Mouse (Mus musculus) E14TG2a.4 (cell line): ENCODE results near the gene Cercam.

Experiments
- CTCF ChIP-seq: conservative IDR thresholded peaks from 2 replicates; pipeline ENCODE4 v1.5.1; 2014; ENCODE audit warnings: low read length
- POU5F1 ChIP-seq: IDR thresholded peaks from 2 replicates; pipeline ENCODE4 v1.6.1; 2014; ENCODE audit warnings: low read length, borderline replicate concordance

DNA sequence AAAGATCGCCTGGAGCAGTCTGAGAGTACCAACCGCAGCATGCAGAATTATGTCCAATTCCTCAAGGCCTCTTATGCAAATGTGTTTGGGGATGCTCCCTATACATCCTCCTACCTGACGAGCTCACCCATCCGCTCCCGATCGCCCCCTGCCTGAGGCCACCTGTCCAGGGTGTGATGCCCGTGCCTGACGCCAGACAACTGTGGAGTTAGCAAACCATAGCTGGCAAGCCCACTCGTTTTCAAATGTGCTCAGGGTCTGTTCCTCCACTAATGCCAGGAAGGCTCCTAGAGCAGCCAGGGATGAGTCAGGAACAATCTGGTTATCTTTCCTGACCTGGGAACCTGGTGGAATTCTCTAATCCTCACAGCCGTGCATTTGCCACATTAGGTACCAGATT lies 61.5 kb downstream of the Cercam start:
- TF ChIP-seq POU5F1 (no peak), CTCF (0 out of 2 replicates have a peak, but pooled peaks have one; percentile 4)
